Mouse (Mus musculus): ENCODE results near the gene Elf3.
"Not testable (repeated sequence)": the region's sequence is repeated elsewhere in the genome, so short reads cannot be mapped to it uniquely, and the experiment has no call there.

Elf3 gene

DNA sequence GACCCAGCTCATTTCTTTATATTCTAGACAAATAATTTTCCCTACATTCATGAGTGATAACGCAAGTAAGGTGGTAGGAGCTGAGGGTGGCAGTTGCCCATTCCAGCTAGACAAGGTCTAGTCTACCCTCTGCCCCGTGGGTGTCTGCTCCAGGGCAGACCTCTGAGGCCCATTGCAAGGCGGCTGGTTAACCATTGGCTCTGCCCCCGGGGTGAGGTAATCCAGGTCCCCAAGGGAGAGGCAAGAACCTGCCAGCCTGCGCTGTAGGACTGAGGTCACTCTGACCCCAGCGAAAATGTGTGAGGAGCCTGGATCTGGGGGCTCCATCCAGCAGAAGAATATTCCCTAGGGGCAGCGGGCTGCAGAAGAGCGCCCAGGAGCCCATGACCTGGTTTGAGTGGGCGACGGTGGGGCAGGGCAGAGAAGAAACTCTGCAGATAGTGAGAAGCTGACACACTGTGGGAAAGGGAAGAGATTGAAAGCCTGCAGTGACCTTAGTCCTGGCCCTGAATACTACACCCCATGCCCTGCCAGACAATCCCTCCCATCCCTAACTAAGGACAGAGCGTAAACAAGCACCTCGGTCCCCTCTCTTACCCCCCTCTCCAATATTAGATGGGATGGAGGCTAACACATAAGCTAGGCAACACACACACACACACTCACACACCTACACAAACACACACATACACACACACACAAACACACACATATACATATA, 21.1 kb downstream of the Elf3 start:
- DNase-seq (ENCODE audit: low spot score in 2 of 2): no peak

DNA sequence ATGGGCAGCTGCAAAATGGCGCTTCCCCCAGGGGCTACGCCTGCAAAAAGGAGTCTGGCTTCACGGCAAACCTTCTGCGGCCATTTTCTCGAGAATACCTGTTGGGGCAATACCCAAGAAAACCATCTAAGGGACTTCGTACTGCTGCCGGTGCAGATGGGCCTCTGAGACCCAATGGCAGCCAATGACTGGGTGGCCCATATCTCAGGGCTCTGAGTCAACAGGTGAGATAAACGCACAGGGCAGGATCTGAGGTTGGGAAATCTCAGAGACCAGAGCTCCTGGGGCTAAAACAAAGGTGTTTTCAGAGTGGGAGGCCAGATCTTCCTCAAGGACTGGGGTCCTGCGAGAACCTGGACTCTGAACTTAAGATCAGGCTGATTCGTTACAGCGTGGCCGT, 23.6 kb downstream of the Elf3 start:
- no peak for DNase-seq (ENCODE audit: low spot score in 2 of 2)

DNA sequence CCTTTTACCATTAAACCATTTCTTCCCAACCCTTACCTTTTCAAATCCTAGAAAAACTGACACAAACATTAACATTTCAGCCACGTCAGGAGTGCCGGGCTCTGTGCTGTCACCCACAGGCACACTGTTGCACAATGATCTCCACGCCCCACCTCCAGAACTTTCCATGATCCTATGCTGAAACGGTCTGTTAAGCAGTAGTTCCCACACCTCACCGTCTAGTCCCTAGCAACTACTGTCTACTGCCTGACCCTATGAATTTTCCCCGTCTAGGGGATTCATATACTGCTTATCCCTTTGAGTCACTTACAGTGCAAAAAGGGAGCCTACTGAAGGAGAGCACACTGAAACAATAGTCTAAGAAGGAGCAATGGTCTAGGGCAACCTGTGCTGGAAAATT, 24.4 kb downstream of the Elf3 start:
- DNase-seq (ENCODE audit: low spot score in 2 of 2): no peak

DNA sequence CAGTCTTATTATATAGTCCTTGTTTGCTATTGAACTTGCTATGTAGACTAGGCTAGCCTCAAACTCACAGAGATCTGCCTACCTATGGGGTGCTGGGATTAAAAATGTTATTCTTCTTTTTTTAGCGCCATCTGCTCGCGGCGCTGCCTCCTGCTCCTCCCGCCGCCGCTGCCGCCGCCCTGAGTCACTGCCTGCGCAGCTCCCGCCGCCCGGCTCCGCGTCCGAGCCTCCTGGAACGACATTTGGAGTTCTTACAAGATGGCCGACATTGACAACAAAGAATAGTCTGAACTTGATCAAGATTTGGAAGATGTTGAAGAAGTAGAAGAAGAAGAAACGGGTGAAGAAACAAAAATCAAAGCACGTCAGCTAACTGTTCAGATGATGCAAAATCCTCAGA, 26.5 kb downstream of the Elf3 start:
- DNase-seq (ENCODE audit: low spot score in 2 of 2): not testable (repeated sequence)

DNA sequence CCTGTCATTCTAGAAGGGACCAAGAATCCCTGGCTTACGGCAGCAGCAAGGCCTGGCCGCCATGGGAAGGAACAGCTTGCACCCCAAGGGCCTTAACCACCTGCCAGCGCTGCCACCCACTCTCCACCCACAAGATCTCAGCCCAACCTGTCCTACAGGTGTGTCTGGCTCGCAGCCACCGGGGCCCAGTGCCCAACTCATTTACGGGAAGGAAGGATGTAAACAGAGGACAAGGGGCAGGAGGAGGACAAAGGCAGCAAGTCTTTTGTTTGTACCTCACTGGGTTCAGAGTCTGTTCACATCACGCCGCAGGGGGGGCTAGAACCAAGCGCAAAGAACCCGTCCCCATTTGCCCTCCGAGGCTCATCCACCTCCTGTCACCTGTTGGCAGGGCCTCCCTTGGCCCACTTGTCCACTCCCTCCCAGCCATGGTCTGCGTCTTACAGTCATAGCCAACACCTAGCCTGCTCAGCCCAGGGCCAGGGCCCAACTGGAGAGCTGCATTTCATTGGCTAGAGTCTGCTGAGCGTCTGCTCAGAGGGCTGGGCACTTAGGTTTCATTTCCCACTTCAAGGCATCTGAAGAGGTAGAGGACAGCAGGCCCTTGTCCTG, 30.9 kb downstream of the Elf3 start:
- DNase-seq (ENCODE audit: low spot score in 2 of 2): no peak

DNA sequence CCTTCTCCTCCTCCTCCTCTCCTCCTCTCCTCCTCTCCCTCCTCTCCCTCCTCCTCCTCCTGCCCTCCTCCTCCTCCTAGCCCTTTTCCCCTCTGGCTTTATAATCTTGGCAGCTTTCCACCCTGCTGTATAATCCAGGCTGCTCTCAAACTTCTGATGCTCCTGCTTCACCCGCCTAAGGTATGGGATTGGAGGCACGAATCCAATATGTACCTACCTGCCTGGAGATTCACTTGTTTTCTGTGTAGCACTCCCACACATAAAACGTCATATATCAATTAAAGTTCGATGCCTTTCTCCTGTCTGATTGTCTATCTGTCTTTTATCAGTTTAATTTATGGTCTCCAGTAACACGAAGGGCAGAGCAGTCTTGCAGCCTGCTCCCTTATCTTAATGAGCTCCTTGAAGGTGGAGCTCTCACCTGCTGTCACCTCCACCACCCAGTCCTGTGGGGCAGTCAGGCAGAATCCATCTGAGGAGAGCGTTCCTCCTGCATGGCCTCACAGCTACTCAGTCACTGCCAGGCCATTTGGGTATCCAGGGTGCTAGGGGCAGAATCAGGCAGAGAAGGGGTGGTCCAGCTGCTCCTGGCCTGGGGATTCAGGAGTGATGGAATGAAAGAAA, 33.3 kb downstream of the Elf3 start:
- DNase-seq (ENCODE audit: low spot score in 2 of 2): no peak

DNA sequence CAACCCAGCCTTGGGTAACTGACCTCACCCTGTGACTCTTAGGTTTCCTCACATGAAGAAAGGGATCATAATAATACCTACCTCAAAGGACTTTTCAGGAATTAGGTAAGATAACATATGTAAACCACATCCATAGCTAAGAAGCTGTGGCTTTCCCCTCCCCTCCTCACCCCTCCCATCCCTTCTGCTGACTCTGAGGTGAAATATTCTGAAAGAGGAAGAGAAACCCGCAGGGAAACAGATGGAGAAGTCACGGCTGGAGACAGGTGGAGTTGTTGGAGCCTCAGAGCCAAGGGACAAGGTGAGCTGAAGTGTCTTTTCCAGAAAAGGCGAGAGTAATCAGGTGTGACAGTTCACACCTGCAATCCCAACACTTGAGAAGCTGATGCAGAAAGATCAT, 34.2 kb downstream of the Elf3 start:
- DNase-seq (ENCODE audit: low spot score in 2 of 2): no peak

DNA sequence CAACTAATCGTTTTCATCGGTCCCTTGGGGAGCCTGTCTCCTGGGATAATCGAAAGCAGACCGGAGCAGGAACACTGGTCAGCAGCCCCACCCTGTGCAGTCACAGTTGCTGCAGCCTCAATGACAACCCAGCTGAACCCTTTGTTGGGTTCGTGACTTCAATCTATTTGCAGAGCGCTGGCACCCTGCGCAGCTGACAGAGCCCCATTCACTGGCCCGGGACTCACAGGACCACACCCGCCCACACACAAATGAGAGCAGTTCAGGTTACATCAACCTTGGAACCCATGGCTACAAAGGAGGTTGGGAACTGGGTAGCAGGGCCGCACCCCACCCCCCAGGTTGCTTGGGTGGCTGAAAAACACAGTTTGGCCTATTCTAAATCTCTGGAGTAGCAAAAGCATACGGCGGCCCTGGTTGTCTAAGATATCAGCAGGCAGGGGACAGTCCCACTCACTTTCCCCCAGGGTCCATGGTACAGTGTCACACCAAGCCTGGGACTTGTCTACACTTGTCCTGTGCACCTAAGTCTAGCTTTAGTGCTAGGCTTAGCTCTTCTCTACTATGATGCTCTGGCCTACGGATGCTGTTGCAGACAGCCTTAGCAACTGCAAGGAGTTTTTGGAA, 40.6 kb downstream of the Elf3 start:
- no peak for DNase-seq (ENCODE audit: low spot score in 2 of 2)

DNA sequence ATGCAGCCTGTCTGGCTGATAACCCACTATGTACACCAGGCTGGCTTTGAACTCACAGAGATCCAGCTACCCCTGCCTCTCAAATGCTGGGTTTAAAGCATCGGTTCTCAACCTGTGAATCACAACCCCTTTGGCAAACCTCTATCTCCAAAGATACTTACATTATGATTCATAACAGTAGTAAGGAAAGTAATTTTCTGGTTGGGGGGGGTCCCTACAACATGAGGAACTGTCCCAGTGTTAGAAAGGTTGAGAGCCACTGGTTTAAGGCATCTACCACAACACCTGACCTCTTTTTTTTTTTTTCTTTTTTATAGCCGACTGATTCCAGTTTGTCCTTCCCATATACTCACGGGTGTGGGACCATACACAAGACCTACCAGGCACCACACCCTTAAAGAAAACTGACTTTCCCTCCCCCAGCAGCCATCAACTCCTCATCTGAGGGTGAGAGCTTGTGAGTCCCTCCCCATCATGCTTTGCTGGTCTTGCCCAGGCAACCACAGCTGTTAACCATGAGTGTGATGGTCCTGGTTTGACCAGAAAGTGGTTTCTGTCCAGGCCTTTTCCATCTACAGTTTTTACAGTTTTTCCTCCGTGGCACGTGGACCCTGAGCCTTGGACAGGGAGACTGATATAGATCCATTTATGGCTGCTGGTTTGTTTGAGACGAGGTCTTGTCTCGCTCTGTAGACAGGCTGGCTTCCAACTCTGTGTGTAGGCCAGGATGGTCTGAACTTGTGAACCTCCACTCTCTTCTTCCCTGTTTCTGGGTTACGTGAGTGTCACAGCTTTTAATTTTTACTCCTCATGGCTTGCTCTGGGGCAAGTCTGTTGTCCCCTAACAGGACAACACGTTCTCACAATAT, 44.4 kb downstream of the Elf3 start:
- DNase-seq (ENCODE audit: low spot score in 2 of 2): no peak

DNA sequence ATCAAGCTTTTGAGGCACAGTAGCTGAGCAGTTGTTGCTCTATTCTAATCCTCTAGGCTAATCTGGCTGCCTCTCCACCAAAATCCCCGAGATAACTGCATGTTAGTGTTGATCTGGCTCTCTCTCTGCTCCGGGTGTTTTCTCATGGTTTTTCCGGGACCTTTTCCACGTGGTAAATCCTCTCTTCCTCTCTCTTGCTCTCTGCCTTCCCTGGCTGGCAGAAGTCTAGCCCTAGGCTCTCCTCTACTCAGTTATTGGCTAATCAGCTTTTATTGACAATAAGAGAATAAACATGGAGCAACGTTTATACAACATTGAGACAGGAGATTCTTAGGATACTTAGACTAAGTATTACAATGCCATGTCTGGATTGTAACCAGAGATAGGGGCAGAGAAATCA, 47.9 kb downstream of the Elf3 start:
- no peak for DNase-seq (ENCODE audit: low spot score in 2 of 2)

DNA sequence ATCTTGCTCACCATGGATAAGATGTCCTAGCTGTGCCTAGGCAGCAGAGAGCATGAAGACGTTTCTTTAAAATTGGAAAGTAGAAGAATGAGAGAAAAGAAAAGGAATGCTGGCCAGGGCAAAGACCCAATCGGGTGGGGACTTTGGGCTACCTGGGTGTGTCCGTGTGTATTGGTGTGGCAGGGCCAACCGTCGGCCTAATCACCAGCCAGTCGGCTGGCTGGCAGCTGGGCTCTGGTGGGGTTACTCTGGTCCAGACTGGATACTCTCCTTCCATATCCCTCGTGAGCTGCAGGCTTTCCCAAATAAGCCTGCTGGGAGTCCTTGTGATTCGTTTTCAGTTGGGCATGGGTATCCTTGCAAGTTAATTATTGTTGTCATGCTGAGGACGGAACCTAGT, 49.7 kb downstream of the Elf3 start:
- no peak for DNase-seq (ENCODE audit: low spot score in 2 of 2)

DNA sequence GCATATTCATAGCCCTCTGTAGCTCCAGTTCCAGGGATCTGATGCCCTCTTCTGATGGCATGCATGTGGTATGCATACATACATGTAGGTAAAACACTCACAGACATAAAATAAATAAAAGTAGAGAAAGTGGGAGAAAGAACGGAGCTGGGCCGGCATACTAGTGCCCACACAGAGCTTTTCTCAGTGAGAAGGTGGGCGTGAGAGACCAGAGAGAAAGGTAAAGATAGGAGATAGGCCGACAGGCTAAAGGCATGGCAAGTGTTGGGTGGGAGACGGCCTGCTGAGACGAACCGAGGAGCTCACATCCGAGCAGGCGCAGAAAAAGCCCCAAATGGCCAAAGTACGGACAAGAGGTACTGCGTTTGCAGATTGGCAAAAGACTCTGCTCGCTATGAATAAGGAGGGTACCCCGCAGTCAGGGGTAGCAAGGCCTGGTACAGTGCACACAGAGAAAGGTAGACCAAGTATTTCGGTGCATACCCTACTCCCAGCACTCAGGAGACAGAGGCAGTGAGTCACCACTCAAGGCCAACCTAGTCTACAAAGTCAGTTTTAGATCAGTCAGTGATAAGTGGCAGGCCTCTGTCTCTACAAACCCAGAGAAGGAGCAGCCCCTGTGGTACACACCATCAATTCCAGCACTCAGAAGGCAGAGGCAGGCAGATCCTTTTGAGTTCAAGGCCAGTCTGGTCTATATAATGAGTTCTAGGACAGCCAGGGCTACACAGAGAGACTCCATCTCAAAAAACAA, 51.6 kb downstream of the Elf3 start:
- DNase-seq (ENCODE audit: low spot score in 2 of 2): no peak

DNA sequence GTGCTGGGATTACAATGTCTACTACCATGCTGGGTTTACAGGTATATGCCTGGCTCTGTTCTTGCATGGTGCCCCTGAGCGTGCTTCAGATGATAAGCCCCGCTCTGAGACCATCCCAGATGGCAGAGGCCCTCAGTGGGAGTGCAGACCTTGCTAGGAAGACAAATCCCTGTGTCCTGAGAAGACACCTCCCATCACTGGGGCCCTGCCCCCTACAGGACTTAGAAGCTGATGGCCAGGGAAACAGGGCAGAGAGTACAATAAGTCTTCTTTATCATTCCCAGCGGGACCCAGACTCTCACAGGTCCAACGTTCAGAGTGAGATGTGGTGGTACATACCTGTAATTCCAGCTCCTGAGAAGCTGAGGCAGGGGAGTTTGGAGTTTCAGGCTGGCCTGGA, 53.1 kb downstream of the Elf3 start:
- no peak for DNase-seq (ENCODE audit: low spot score in 2 of 2)

DNA sequence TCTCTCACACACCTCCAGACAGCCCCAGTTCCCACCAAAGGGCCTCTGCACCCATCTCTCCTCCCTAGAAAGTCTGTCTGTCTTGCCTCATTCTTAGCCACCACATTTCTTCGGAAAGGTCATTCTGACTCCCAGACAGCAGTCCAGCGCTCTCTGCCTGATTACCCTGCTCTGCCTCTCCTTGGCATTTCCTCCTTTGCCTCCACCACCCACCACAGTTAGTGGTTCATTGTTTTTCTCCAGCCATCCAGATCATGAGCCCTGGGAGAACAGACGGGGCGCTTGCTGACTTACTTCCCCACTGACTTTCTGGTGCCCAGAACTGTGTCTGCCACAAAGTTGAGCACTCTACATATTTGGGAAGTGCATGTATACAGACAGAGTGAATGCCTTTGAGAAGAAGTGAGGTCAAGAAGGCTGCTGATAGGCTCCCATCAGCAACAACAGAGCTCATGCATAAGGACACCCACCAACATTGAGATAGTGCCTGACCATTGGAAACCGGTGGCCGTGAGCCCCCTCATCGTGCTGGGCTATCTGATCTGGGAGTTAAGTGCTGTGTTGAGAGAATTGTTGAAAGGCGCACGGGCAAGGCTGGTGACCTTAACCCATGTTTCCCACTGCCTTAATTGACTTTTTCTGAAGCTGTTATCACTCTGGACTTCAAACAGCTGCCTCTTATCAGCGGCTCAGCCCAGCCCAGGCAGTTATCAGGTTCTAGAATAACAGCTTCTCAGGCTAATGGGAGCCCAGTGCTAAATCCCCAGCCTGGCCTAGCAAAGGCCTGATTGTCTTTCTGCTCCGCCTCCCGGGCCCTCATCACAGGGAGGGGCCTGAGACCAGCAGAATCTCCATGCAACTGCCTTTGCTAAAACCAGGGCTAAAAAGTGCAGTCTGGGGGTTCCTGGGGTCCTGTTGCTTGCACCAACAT, 53.9 kb downstream of the Elf3 start:
- peak in 1 of 2 experiments; percentile 28 for DNase-seq (ENCODE audit: low spot score in 2 of 2)

Data from spleen, postnatal 14 days (tissue).